Mouse (Mus musculus): ENCODE data around the gene Fam170b.

DNA sequence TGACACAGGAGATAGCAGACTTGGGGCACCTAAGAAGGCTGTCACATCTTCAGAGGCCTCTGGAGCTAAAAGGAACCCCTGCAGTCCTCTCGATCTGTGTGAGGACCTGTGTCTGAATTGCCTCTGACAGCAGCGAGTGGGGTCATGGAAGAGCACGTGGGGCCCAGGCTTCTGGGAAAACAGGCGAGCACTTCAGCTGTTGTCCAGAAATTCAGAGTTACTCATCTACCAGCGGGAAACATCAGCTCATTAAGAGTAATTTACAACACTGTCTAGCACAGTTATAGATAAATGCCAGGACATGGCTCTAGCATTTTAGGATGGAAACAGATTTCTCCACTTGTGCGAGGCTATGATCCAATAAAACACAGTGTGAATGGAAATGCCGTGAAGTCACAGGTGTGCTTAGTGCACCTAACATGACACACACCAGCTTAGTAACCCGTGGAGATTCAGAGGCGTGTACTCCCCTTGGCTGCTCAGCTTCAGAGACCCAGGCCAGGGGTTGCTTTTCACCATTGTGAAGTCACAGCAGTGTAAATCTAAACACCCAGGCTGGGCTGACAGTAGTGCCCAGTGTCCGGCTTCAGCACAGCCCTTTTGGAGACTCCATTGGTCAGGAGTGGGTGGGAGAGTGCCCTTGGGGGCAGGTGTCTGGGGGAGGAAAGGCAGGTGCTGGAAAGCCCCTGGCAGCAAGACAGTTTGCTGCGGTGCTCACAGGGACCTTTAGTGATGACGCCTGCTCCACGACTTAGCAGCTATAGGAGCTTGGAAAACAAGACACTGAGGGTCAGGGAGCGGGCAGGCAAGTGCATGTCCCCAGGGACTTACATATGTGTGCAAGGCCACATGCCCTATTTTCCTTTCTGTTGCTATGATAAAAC is 9.3 kb upstream of the Fam170b start:
- TF ChIP-seq EP300 (IDR thresholded peaks at IDR 0.05; ENCODE audit: low read depth) = no peak
- TF ChIP-seq CTCF (IDR thresholded peaks at IDR 0.05; ENCODE audit: low read depth) = no peak

All from heart, postnatal 0 days (tissue).